Mouse (Mus musculus) megakaryocyte, embryonic 14.5 days (primary cell): ENCODE results near the gene Mtmr1. TPM values are rescaled to one million over a fixed set of nuclear protein-coding genes. Genes with fewer than 3 reads are reported as not detected.

ENCODE experiments used
- H3K27me3 ChIP-seq: replicated peaks from 2 replicates; pipeline ENCODE3; 2012; ENCODE audit warnings: inconsistent platforms
- H3K36me3 ChIP-seq: replicated peaks from 2 replicates; pipeline ENCODE3; 2012; ENCODE audit warnings: low read length, inconsistent platforms, mixed read lengths
- H3K4me1 ChIP-seq: 2 replicates; pipeline ENCODE4 v1.6.1; 2012; ENCODE audit warnings: inconsistent platforms
- H3K4me3 ChIP-seq: replicated peaks from 2 replicates; pipeline ENCODE3; 2012; ENCODE audit warnings: moderate library complexity, mild to moderate bottlenecking, inconsistent platforms
- H3K9me3 ChIP-seq: 2 replicates; pipeline ENCODE4 v1.6.1; 2012; ENCODE audit warnings: inconsistent platforms
- FLI1 ChIP-seq: IDR thresholded peaks from 2 replicates; pipeline ENCODE4 v1.6.1; 2012; ENCODE audit warnings: low read length, inconsistent platforms, mixed read lengths
- GATA1 ChIP-seq: IDR thresholded peaks from 3 replicates; pipeline ENCODE4 v1.6.1; 2012; ENCODE audit warnings: mixed read lengths, low read length, inconsistent platforms, borderline replicate concordance
- polyA plus RNA-seq: library from polyadenylated mRNA; stranded (reverse); fragments of >175 nt; gene quantifications from 2 replicates; pipeline ENCODE4 v1.2.3, GENCODE M21; 2012; ENCODE audit warnings: low replicate concordance; ENCODE audit not compliant: insufficient read depth

Mtmr1 gene
- polyA plus RNA-seq, 1 experiment = 2.4 TPM

GRCm38 (mm10) chrX:71396326-71396725, 31.8 kb downstream of the Mtmr1 start:
- Histone ChIP-seq H3K4me1 (no peaks in the 10 kb centered on the region), H3K4me3 (no peak overlapping the region), H3K9me3 (no peaks in the 10 kb centered on the region), H3K36me3 (peaks cover 86% of the 10 kb centered on the region), H3K27me3 (peaks cover 4% of the 10 kb centered on the region)
- no peak for TF ChIP-seq GATA1

GRCm38 (mm10) chrX:71406290-71406689, 41.7 kb downstream of the Mtmr1 start:
- TF ChIP-seq GATA1 (no peak), FLI1 (no peak)
- H3K9me3 ChIP-seq = no peaks in the 10 kb centered on the region
- H3K36me3 ChIP-seq = peaks cover 60% of the 10 kb centered on the region
- no peaks in the 10 kb centered on the region for H3K4me1 ChIP-seq
- no peaks in the 10 kb centered on the region for H3K27me3 ChIP-seq
- no peak overlapping the region for H3K4me3 ChIP-seq

- peaks cover 53% of the 10 kb centered on the region for H3K36me3 ChIP-seq
- H3K4me3 ChIP-seq = no peak overlapping the region
Observed at GRCm38 (mm10) chrX:71408386-71408785, 43.8 kb downstream of the Mtmr1 start.

GRCm38 (mm10) chrX:71412776-71413175, 48.2 kb downstream of the Mtmr1 start:
- Histone ChIP-seq H3K27me3 (peaks cover 12% of the 10 kb centered on the region), H3K4me3 (no peak overlapping the region), H3K36me3 (peaks cover 75% of the 10 kb centered on the region), H3K4me1 (no peaks in the 10 kb centered on the region), H3K9me3 (no peaks in the 10 kb centered on the region)
- TF ChIP-seq GATA1 = no peak

More at GRCm38 (mm10) chrX:71408386-71408785, 43.8 kb downstream of the Mtmr1 start:
- no peak for TF ChIP-seq FLI1
- TF ChIP-seq GATA1 = no peak
- Histone ChIP-seq H3K27me3 (peaks cover 5% of the 10 kb centered on the region), H3K9me3 (no peaks in the 10 kb centered on the region), H3K4me1 (no peaks in the 10 kb centered on the region)

GRCm38 (mm10) chrX:71413616-71414015, 49.1 kb downstream of the Mtmr1 start:
- peaks cover 73% of the 10 kb centered on the region for H3K36me3 ChIP-seq
- TF ChIP-seq FLI1 (no peak), GATA1 (no peak)
- peaks cover 12% of the 10 kb centered on the region for H3K27me3 ChIP-seq
- H3K4me1 ChIP-seq = no peaks in the 10 kb centered on the region
- no peak overlapping the region for H3K4me3 ChIP-seq
- no peaks in the 10 kb centered on the region for H3K9me3 ChIP-seq

GRCm38 (mm10) chrX:71424852-71425251, 60.3 kb downstream of the Mtmr1 start:
- Histone ChIP-seq H3K27me3 (peaks cover 30% of the 10 kb centered on the region), H3K4me1 (peaks cover 7% of the 10 kb centered on the region), H3K9me3 (no peaks in the 10 kb centered on the region), H3K4me3 (no peak overlapping the region), H3K36me3 (peaks cover 48% of the 10 kb centered on the region)
- TF ChIP-seq GATA1 (no peak), FLI1 (no peak)

- peaks cover 38% of the 10 kb centered on the region for H3K36me3 ChIP-seq
- H3K4me1 ChIP-seq = peaks cover 7% of the 10 kb centered on the region
Observed at GRCm38 (mm10) chrX:71425746-71426519, 61.4 kb downstream of the Mtmr1 start.

GRCm38 (mm10) chrX:71427491-71427890, 62.9 kb downstream of the Mtmr1 start:
- Histone ChIP-seq H3K36me3 (peaks cover 22% of the 10 kb centered on the region), H3K4me1 (peaks cover 7% of the 10 kb centered on the region), H3K9me3 (no peaks in the 10 kb centered on the region), H3K4me3 (no peak overlapping the region), H3K27me3 (peaks cover 24% of the 10 kb centered on the region)
- TF ChIP-seq GATA1 (no peak), FLI1 (no peak)

More at GRCm38 (mm10) chrX:71425746-71426519, 61.4 kb downstream of the Mtmr1 start:
- no peak for TF ChIP-seq GATA1
- Histone ChIP-seq H3K4me3 (no peak overlapping the region), H3K9me3 (no peaks in the 10 kb centered on the region), H3K27me3 (peaks cover 30% of the 10 kb centered on the region)

- H3K4me3 ChIP-seq = no peak overlapping the region
- no peaks in the 10 kb centered on the region for H3K9me3 ChIP-seq
- peaks cover 14% of the 10 kb centered on the region for H3K27me3 ChIP-seq
- peaks cover 16% of the 10 kb centered on the region for H3K36me3 ChIP-seq
- TF ChIP-seq FLI1 (no peak), GATA1 (no peak)
- peaks cover 4% of the 10 kb centered on the region for H3K4me1 ChIP-seq
Observed at GRCm38 (mm10) chrX:71430900-71431299, 66.3 kb downstream of the Mtmr1 start.

- TF ChIP-seq FLI1 (no peak), GATA1 (no peak)
- Histone ChIP-seq H3K9me3 (no peaks in the 10 kb centered on the region), H3K36me3 (peaks cover 22% of the 10 kb centered on the region)
Observed at GRCm38 (mm10) chrX:71434448-71434847, 69.9 kb downstream of the Mtmr1 start.

More at GRCm38 (mm10) chrX:71434448-71434847, 69.9 kb downstream of the Mtmr1 start:
- peaks cover 2% of the 10 kb centered on the region; the same call in 1 of the 2 replicates for H3K4me1 ChIP-seq
- H3K27me3 ChIP-seq = peaks cover 5% of the 10 kb centered on the region
- no peak overlapping the region for H3K4me3 ChIP-seq
